Mouse (Mus musculus) cerebellum, adult (tissue): ENCODE data around the gene Vmn1r155.
"Not testable (repeated sequence)": the region's sequence is repeated elsewhere in the genome, so short reads cannot be mapped to it uniquely, and the experiment has no call there.

Experiments
- ATAC-seq: cut with Nextera tagmentation; 2 replicates; pipeline ENCODE4 v1.9.2; 2017; ENCODE audit warnings: mild to moderate bottlenecking, moderate library complexity, mixed read lengths; ENCODE audit not compliant: insufficient number of reproducible peaks, low FRiP score, low TSS enrichment

Vmn1r155 gene

DNA sequence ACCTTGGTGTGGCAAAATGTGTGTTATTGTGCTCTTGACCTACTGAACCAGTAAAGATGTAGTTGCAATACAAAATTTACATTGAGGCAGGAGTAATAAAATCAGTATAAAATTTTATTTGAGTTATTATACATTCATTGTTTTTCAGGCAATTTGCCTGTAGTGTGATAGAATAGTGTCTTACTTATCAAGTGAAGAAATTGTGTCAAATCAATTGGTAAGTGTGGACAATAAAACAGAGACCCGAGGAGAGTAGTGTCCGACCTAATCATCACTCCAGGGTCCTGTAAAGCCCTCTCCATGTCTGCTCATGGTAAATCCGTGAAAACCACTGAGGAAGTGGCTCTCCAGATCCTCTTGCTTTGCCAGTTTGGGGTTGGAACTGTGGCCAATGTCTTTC is at the start of gene Vmn1r155:
Gene Vmn1r155 (plus strand): TSS at position 301 of the 400 bp plus-strand sequence.
- ATAC-seq: not testable (repeated sequence)

DNA sequence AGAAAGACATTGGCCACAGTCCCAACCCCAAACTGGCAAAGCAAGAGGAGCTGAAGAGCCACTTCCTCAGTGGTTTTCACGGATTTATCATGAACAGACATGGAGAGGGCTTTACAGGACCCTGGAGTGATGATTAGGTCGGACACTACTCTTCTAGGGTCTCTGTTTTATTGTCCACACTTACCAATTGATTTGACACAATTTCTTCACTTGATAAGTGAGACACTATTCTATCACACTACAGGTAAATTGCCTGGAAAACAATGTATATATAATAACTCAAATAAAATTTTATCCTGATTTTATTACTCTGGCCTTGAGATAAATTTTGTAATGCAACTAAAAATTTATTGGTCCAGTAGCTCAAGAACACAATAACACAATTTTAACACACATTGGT is 34.4 kb downstream of the Vmn1r155 start, which contains the start of gene Gm8693:
Gene Gm8693 (minus strand): TSS at position 101 of the 400 bp plus-strand sequence.
- ATAC-seq: not testable (repeated sequence)
